Mouse (Mus musculus): ENCODE data around the gene Hsd17b1. TPM values are rescaled to one million over a fixed set of nuclear protein-coding genes. Genes with fewer than 3 reads are reported as not detected.

Gene Hsd17b1
- polyA plus RNA-seq, 3 experiments from 2014 or later: 0.26 TPM; not detected in 2

- no peak for ATAC-seq
Observed at GRCm38 (mm10) chr11:101061049-101061448, 17.2 kb upstream of the Hsd17b1 start.

GRCm38 (mm10) chr11:101062165-101062884 is 15.9 kb upstream of the Hsd17b1 start:
- ATAC-seq: no peak

GRCm38 (mm10) chr11:101062971-101063675 is 15.1 kb upstream of the Hsd17b1 start:
- no peak for ATAC-seq

DNA sequence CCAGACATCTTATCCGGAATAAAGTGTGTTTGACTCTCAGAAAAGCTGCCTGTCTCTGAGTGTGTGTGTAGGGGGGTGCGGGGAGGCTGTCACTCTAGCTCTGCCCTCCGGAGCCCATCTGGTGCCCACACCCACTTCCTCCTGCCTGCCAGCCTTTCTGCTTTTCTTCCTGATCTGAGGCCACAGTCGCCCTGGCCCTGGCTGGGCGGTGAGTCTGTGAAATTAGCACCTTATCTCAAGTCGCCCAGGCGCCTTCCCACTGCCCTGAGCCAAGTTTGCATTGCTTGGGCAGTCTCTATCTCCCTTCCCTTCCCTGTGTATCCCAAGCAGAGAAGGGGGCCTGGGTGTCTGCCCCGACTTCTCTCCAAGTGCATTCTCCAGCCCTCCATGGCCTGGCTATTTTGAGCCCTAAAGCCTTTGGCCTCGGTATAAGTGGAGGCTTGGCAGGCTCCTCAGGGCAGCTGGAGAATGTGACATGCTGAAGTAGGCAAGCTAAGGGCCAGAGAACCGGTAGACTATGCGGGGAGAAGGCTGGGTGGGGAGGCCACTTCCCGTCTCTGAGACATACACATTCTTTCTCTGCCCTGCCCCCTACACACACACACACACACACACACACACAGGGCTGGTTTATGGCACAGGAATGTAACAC is 14.4 kb upstream of the Hsd17b1 start:
- ATAC-seq: peak; percentile 42

DNA sequence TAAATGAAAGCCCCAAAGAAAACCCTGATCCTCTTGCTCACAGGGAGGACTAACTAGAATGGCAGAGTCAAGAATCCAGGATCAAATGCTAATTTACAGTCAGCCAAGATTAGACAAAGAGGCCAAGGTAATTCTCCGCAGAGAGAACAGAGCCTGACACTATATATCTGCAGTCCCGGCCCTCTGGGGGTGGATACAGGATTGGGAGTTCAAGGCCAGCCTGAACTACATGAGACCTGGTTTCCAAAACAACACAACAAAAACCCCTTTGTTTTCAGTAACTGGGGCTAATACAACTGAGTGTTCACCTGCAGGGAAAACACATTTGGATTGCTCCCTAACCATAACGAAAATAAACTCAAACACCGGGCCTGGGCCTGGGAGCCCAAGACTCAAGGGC is 13.7 kb upstream of the Hsd17b1 start:
- ATAC-seq: no peak

- no peak for ATAC-seq
Observed at GRCm38 (mm10) chr11:101065002-101065401, 13.2 kb upstream of the Hsd17b1 start.

- ATAC-seq: peak; percentile 38
Observed at GRCm38 (mm10) chr11:101066549-101067412, 11.4 kb upstream of the Hsd17b1 start.

DNA sequence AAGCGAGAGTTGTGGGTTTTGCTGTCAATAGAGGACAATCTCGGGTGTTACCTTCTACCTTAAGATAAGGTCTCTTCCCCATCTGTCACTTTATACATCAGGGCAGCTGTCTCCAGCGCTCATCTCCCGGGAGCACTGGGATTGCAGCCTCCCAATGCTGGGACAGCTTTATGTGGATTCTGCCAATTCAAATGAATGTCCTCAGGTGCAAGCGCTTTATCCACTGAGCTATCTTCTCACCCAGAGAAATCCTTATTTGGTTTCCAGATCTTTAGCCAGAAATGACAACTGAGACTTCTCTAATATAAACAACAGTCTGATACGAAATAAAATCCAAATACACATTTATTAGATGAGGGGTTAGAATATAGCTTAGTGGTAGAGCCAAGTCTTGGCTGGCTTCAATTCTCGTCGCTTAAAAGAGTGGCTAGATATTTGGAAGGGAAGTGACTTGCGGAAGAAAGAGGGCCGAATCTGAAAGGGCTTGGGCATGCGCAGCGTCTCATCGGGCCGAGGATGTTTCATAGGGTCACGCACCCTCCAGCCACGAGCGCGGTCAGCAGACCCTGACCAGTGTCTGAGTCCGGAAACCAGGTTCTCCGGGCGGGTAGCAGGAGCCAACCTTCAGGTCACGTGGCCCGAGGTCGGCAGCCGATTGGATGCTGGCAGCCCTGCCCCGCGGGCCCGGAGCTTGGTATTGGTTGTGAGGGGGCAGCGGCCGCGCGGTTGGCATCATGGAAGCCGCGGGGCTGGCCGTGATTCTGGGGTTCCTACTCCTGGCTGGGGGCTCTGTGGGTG is 8.6 kb upstream of the Hsd17b1 start, which contains the start of gene Naglu:
TSS of gene Naglu (plus strand) at position 622 of the 798 bp plus-strand sequence.
- ATAC-seq: peak; percentile 93

DNA sequence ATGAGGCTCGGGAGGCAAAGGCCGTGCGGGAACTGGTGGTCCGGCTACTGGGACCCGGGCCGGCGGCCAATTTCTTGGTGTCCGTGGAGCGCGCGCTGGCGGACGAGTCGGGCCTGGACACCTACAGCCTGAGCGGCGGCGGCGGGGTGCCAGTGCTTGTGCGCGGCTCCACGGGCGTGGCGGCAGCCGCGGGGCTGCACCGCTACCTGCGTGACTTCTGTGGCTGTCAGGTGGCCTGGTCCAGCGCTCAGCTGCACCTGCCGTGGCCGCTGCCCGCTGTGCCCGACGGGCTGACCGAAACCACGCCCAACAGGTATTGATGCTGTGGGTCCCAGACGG is 8.1 kb upstream of the Hsd17b1 start:
- ATAC-seq: peak; percentile 47

GRCm38 (mm10) chr11:101070987-101071386 is 7.2 kb upstream of the Hsd17b1 start:
- ATAC-seq: no peak

GRCm38 (mm10) chr11:101071810-101072428 is 6.3 kb upstream of the Hsd17b1 start:
- ATAC-seq: no peak

DNA sequence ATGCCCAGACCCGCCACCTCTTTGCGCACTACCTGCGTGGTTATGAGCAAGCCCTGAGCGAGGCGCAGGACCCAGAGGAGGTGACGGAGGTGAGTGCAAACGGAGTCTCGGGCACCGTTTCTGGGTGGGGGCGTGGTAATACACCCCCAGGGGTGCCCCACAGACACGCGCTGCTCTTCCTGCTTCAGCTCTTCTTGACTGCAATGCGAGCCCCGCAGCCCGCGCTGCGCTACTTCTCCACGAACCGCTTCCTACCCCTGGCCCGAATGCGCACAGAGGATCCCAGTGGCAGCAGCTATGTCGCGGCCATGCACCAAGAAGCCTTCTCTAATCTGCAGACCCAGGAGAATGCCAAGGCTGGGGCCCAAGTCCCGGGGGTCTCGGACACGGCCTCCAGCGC is 1.5 kb downstream of the Hsd17b1 start:
- no peak for ATAC-seq

GRCm38 (mm10) chr11:101080421-101080820 is 2.2 kb downstream of the Hsd17b1 start:
- no peak for ATAC-seq

- no peak for ATAC-seq
Observed at GRCm38 (mm10) chr11:101081659-101082058, 3.4 kb downstream of the Hsd17b1 start.

DNA sequence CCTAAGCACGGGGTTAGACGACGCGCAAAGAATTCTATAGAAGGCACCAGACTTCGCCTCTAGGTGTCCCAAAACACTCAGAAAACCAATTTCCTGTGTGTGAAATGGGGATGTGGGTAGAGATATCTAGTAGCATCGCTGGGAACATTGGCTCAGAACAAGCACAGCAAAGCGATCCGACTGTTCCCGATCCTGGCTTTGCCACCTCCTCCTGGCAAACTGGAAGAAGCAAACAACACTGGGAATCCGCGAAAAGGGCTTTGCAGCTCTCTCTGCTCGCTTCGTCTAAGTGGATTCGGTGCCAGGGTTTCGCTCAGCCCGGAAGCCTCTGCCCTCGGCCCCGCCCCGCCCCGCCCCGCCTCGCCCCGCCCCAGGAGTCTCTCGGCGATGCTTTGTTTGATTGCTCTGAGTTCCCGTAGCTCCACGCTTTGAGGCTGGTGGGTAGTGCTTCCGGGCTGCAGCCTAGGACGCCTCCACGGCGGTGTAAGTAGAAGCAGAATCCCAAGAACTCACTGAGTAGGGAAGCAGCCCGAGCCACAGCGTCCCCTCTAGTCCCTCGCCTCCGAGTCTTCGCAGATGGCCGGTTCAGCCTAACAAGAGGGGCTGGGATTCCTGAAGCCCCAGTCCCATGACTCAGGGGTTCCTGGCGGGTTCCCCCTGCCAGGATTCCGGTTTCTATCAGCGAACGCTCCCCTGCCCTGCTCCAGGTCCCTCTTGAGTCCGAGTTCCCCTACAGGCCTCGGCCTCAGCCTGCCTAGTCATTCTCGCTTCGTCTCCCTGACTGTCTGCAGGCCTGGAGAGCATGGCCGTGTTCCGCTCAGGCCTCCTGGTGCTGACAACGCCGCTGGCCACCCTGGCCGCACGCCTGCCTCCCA is 4.2 kb downstream of the Hsd17b1 start, which contains the start of gene Coasy:
TSS of gene Coasy (plus strand) at position 358 of the 875 bp plus-strand sequence.
- peak; percentile 85 for ATAC-seq

- ATAC-seq: no peak
Observed at GRCm38 (mm10) chr11:101083083-101083697, 5.0 kb downstream of the Hsd17b1 start.

GRCm38 (mm10) chr11:101084246-101084645 is 6.0 kb downstream of the Hsd17b1 start:
- no peak for ATAC-seq

GRCm38 (mm10) chr11:101084811-101085210 is 6.6 kb downstream of the Hsd17b1 start:
- ATAC-seq: no peak

DNA sequence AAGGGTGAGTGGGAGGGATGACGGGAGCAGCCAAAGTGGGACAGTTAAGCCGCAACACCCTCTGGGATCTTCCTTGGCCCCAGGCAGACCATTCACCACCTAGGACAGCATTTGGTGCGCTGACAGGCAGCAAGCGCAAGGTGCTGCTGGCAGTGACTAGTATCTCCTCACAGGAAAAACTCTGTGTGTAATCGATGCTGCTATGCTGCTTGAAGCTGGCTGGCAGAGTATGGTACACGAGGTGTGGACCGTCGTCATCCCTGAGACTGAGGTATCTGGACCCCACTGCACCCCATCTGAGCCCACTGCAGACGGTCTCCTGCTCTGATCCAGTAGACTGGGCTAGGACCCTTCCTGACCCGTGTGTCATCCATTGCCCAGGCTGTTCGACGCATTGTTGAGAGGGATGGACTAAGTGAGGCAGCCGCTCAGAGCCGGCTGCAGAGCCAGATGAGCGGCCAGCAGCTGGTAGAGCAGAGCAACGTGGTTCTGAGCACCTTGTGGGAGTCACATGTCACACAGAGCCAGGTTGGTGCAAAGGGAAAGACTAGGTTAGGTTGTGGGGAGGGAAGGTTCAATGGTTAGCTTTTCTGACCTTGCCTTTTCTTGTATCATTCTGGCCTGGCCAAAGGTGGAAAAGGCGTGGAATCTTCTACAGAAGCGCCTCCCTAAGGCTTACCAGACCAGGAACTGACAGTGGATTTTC is 7.6 kb downstream of the Hsd17b1 start:
- ATAC-seq: no peak

All from inflammation-experienced regulatory T-cells, adult 6 months (primary cell).